ENCODE assay signal across 8 mouse cellular contexts in genomic region chr13:21179367-21179723, GRCm38 (mm10). TPM values are rescaled to one million over a fixed set of nuclear protein-coding genes. Genes with fewer than 3 reads are reported as not detected.
DNase-seq lines count a peak whose midpoint lies in the region; ATAC-seq and TF ChIP-seq lines count a peak whose summit lies in the region.

TSS of gene Trim27 (plus strand) at chr13:21179445.

- under 1% methylated on average over 15 of the region's 15 CpGs for WGBS in kidney, embryonic 15.5 days
- WGBS in forebrain, embryonic 11.5 days: under 1% methylated on average over 15 of the region's 15 CpGs
- WGBS in limb, embryonic 10.5 days: under 1% methylated on average over 15 of the region's 15 CpGs
- WGBS in neural tube, embryonic 14.5 days: under 1% methylated on average over 15 of the region's 15 CpGs

- TF ChIP-seq EP300 in MEL (IDR thresholded peaks at IDR 0.05; ENCODE audit: low read depth in 1 of 2, low read length in 2 of 2): no peak

- peak within 1 kb of the TSS; percentile 86 for H3K4me2 ChIP-seq in kidney, embryonic 15.5 days
- peak within 1 kb of the TSS; percentile 55 for H3K4me2 ChIP-seq in forebrain, embryonic 11.5 days (ENCODE audit: low read depth, low read length, severe bottlenecking)
- peak within 1 kb of the TSS; percentile 84 for H3K4me2 ChIP-seq in neural tube, embryonic 14.5 days (ENCODE audit: low read depth, low read length)

- H3K27me3 ChIP-seq in kidney, embryonic 15.5 days: no peaks in the 10 kb centered on the region
- no peaks in the 10 kb centered on the region for H3K27me3 ChIP-seq in MEL (ENCODE audit: control insufficient read depth in 1 of 2, insufficient read depth in 2 of 2, low read length in 2 of 2)
- H3K27me3 ChIP-seq in forebrain, embryonic 11.5 days (ENCODE audit: control insufficient read depth, insufficient read depth, low read length): no peaks in the 10 kb centered on the region
- no peaks in the 10 kb centered on the region for H3K27me3 ChIP-seq in limb, embryonic 10.5 days (ENCODE audit: low read depth, poor library complexity, severe bottlenecking)
- H3K27me3 ChIP-seq in neural tube, embryonic 14.5 days (ENCODE audit: control insufficient read depth, insufficient read depth, low read length): no peaks in the 10 kb centered on the region

- H3K9ac ChIP-seq in kidney, embryonic 15.5 days: peak within 1 kb of the TSS; percentile 91
- peak within 1 kb of the TSS; percentile 90 for H3K9ac ChIP-seq in MEL (ENCODE audit: control insufficient read depth, low read depth, low read length, poor library complexity, severe bottlenecking)
- H3K9ac ChIP-seq in forebrain, embryonic 11.5 days (ENCODE audit: low read length): peak within 1 kb of the TSS; percentile 83
- H3K9ac ChIP-seq in neural tube, embryonic 14.5 days (replicated peaks; ENCODE audit: low read depth, low read length): peak within 1 kb of the TSS; percentile 78

- peak within 1 kb of the TSS; percentile 78 for H3K4me3 ChIP-seq in kidney, embryonic 15.5 days (replicated peaks)
- peak within 1 kb of the TSS; percentile 48 to 86 for H3K4me3 ChIP-seq in MEL (ENCODE audit: control insufficient read depth in 1 of 2, insufficient read depth in 1 of 2, low read depth in 2 of 2, low read length in 2 of 2)
- peak within 1 kb of the TSS; percentile 98 for H3K4me3 ChIP-seq in forebrain, embryonic 11.5 days (ENCODE audit: low read depth, low read length)
- peak within 1 kb of the TSS; percentile 99 for H3K4me3 ChIP-seq in limb, embryonic 10.5 days
- H3K4me3 ChIP-seq in neural tube, embryonic 14.5 days (ENCODE audit: low read depth, low read length): peak within 1 kb of the TSS; percentile 99

- TF ChIP-seq POLR2A in MEL (IDR thresholded peaks at IDR 0.05; ENCODE audit: control insufficient read depth in 1 of 2, insufficient read depth in 1 of 2, low read depth in 1 of 2, low read length in 2 of 2, poor library complexity in 1 of 2): peak in 1 of 2 experiments; percentile 34; a peak in 2 of 4 replicates

- intact Hi-C loops in heart, postnatal 25 days (cut with DNase I): no loop called here

- H3K9me3 ChIP-seq in kidney, embryonic 15.5 days (replicated peaks): no peaks in the 10 kb centered on the region
- no peaks in the 10 kb centered on the region for H3K9me3 ChIP-seq in MEL (replicated peaks; ENCODE audit: insufficient read depth, low read length)
- H3K9me3 ChIP-seq in forebrain, embryonic 11.5 days (ENCODE audit: control insufficient read depth, low read length): no peaks in the 10 kb centered on the region
- no peaks in the 10 kb centered on the region for H3K9me3 ChIP-seq in limb, embryonic 10.5 days (replicated peaks)
- no peaks in the 10 kb centered on the region for H3K9me3 ChIP-seq in neural tube, embryonic 14.5 days (ENCODE audit: control insufficient read depth, low read length)

- TF ChIP-seq CTCF in MEL (IDR thresholded peaks at IDR 0.05 in 2 of 3, conservative IDR thresholded peaks at IDR 0.05 in 1 of 3; ENCODE audit: control insufficient read depth in 1 of 3, insufficient read depth in 1 of 3, low read depth in 2 of 3, low read length in 3 of 3, poor library complexity in 1 of 3, severe bottlenecking in 1 of 3): no peak

- peak within 1 kb of the TSS; percentile 98 for H3K27ac ChIP-seq in kidney, embryonic 15.5 days
- H3K27ac ChIP-seq in MEL (ENCODE audit: control insufficient read depth, low read depth, low read length): peak within 1 kb of the TSS; percentile 97
- H3K27ac ChIP-seq in forebrain, embryonic 11.5 days (ENCODE audit: low read depth, low read length): peak within 1 kb of the TSS; percentile 82
- peak within 1 kb of the TSS; percentile 98 for H3K27ac ChIP-seq in limb, embryonic 10.5 days
- peak within 1 kb of the TSS; percentile 92 for H3K27ac ChIP-seq in neural tube, embryonic 14.5 days (ENCODE audit: low read depth, low read length)

- ATAC-seq in kidney, embryonic 15.5 days (replicated peaks; ENCODE audit: low FRiP score): peak; percentile 59
- peak; percentile 29 for ATAC-seq in forebrain, embryonic 11.5 days (replicated peaks; ENCODE audit: low FRiP score)
- ATAC-seq in neural tube, embryonic 14.5 days (ENCODE audit: low read depth): peak; percentile 41

- peaks cover 27% of the 10 kb centered on the region for H3K36me3 ChIP-seq in kidney, embryonic 15.5 days
- peaks cover 19 to 45% of the 10 kb centered on the region in 2 experiments for H3K36me3 ChIP-seq in MEL (ENCODE audit: control insufficient read depth in 1 of 2, insufficient read depth in 2 of 2, low read length in 2 of 2)
- peaks cover 7% of the 10 kb centered on the region; the same call in 1 of the 2 replicates for H3K36me3 ChIP-seq in forebrain, embryonic 11.5 days (ENCODE audit: control insufficient read depth, insufficient read depth, low read length)
- H3K36me3 ChIP-seq in limb, embryonic 10.5 days: peaks cover 28% of the 10 kb centered on the region
- H3K36me3 ChIP-seq in neural tube, embryonic 14.5 days (ENCODE audit: control insufficient read depth, insufficient read depth, low read length): peaks cover 13% of the 10 kb centered on the region

- TF ChIP-seq RAD21 in MEL (IDR thresholded peaks at IDR 0.05; ENCODE audit: low read depth, low read length): no peak

- H3K4me1 ChIP-seq in kidney, embryonic 15.5 days: peaks cover 39% of the 10 kb centered on the region
- H3K4me1 ChIP-seq in MEL (ENCODE audit: control insufficient read depth in 1 of 2, insufficient read depth in 2 of 2, low read length in 2 of 2): peaks cover 13 to 32% of the 10 kb centered on the region in 2 experiments
- H3K4me1 ChIP-seq in forebrain, embryonic 11.5 days (replicated peaks; ENCODE audit: control insufficient read depth, insufficient read depth, low read length): peaks cover 7% of the 10 kb centered on the region; the same call in 1 of the 2 replicates
- peaks cover 30% of the 10 kb centered on the region for H3K4me1 ChIP-seq in limb, embryonic 10.5 days
- peaks cover 16% of the 10 kb centered on the region for H3K4me1 ChIP-seq in neural tube, embryonic 14.5 days (ENCODE audit: control insufficient read depth, insufficient read depth, low read length)

- H3K79me2 ChIP-seq in MEL (ENCODE audit: control insufficient read depth, insufficient read depth, low read length, poor library complexity): peaks cover 42% of the 10 kb centered on the region

- DNase-seq in kidney, adult 8-10 months: no peak
- no peak for DNase-seq in MEL (ENCODE audit: low read depth, low spot score)
- no peak for DNase-seq in forebrain, embryonic 11.5 days (ENCODE audit: low spot score)
- DNase-seq in heart, postnatal 25 days (ENCODE audit: low spot score): no peak
- DNase-seq in limb, embryonic 10.5 days (ENCODE audit: low spot score): peak; percentile 55
- no peak for DNase-seq in cerebellum, adult 18-20 months

TF ChIP-seq in MEL, 35 proteins besides CTCF, POLR2A, EP300 and RAD21:
- TF ChIP-seq GABPA (IDR thresholded peaks at IDR 0.05; ENCODE audit: low read depth, low read length) (no peak), MYB (IDR thresholded peaks at IDR 0.05; ENCODE audit: low read depth, low read length) (no peak), USF1 (IDR thresholded peaks at IDR 0.05; ENCODE audit: low read depth, low read length) (no peak), HCFC1 (IDR thresholded peaks at IDR 0.05; ENCODE audit: low read depth, low read length) (no peak), ETS1 (IDR thresholded peaks at IDR 0.05; ENCODE audit: low read depth, low read length) (no peak), RCOR1 (IDR thresholded peaks at IDR 0.05; ENCODE audit: low read depth, low read length) (no peak), NRF1 (IDR thresholded peaks at IDR 0.05; ENCODE audit: insufficient read depth, low read depth, low read length, poor library complexity, severe bottlenecking) (no peak), JUND (IDR thresholded peaks at IDR 0.05; ENCODE audit: low read depth, low read length) (no peak), MXI1 (IDR thresholded peaks at IDR 0.05; ENCODE audit: low read depth, low read length) (no peak), MYC (IDR thresholded peaks at IDR 0.05; ENCODE audit: low read depth, low read length) (no peak), POLR2AphosphoS2 (IDR thresholded peaks at IDR 0.05; ENCODE audit: low read length) (no peak), UBTF (IDR thresholded peaks at IDR 0.05; ENCODE audit: borderline replicate concordance, insufficient read depth, low read depth, low read length) (no peak), NELFE (IDR thresholded peaks at IDR 0.05; ENCODE audit: low read depth, low read length) (no peak), MAX (IDR thresholded peaks at IDR 0.05; ENCODE audit: low read length) (no peak), TCF12 (IDR thresholded peaks at IDR 0.05; ENCODE audit: low read depth, low read length) (no peak), CHD1 (IDR thresholded peaks at IDR 0.05; ENCODE audit: low read depth, low read length) (no peak), E2F4 (IDR thresholded peaks at IDR 0.05; ENCODE audit: borderline replicate concordance, low read depth, low read length) (no peak)

RNA-seq across cellular contexts. Expression of gene Trim27, which starts in this region (rescaled TPM):
- polyA plus RNA-seq in kidney, embryonic 15.5 days (2015; fragmentation: Nextera tagmentation; extraction: Ambion mirVana): 136 and 139 TPM in 2 replicates
- 257 and 258 TPM in 2 replicates for total RNA-seq in MEL (2012; rRNA removed)
- 100 to 1,000 TPM; 311 to 339 TPM for polyA plus RNA-seq in MEL (2012; ENCODE audit: insufficient read depth in 1 of 2, insufficient read length in 2 of 2, low read depth in 1 of 2, low replicate concordance in 2 of 2, missing spikeins in 1 of 2)
- 178 and 183 TPM in 2 replicates for polyA plus RNA-seq in forebrain, embryonic 11.5 days (2014; fragmentation: Nextera tagmentation; extraction: Ambion mirVana)
- 10 to 100 TPM; 18.8 to 19.0 TPM for total RNA-seq in heart, postnatal 25 days (2021)
- polyA plus RNA-seq in limb, embryonic 10.5 days (2016; fragmentation: Nextera tagmentation; extraction: Ambion mirVana): 200 and 218 TPM in 2 replicates
- 68.2 and 87.9 TPM in 2 replicates for polyA plus RNA-seq in neural tube, embryonic 14.5 days (2014; fragmentation: Nextera tagmentation; extraction: Ambion mirVana)

Comparison
In these comparisons a context has a peak if more than half of its experiments do, and no peak if none do; other contexts are left out.
1. RNA of gene Trim27 (total RNA-seq): 257 to 258 TPM in MEL; 18.8 to 19.0 TPM in heart, postnatal 25 days; every median in the first group is over 10 times any median in the second.
2. Peak in every context shown above with its lines, with median percentiles within 50 percentile points of each other: ATAC-seq, H3K27ac ChIP-seq, H3K4me2 ChIP-seq, H3K4me3 ChIP-seq and H3K9ac ChIP-seq.